Comparison of ENCODE assay signal across 10 mouse cellular contexts in the genomic region with DNA sequence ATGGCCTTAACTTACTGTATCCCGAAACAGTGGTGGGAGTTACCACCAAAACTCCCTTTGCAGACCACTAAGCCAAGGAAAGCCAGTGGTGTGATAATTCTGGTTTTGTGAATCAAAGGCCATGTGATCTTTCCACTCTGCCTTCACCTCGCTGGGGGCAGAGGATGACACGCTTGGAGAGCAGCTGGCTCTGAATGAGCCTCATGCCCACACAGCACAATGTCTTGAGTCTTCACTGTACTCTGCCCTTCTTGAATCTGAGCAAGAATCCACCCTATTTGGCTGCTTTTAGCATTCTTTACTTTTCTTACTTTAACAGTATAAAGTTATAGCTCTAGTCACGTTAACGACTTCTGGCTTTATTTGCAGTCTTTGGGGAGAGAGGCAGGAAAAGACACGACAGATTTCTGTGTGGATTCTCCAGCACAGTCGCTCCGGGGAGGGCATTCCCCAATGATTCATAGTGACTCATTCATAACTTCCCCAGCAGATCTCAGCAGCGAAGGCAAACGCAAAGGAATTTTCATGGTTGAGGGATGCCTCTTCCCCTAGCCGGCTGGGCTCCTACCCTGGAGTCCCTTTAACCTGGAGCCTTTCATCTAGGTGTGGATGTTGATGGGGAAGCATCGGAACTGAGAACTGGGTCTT.
DNase-seq lines count a peak whose midpoint lies in the region; ATAC-seq and TF ChIP-seq lines count a peak whose summit lies in the region.
"Had no signal": no experiment of that assay in that cellular context is flagged by ENCODE, and none has a peak within 500 bp of the region (broad histone marks: within the 10 kb centered on the region; RNA-seq: fewer than 3 reads in every experiment).

No protein-coding gene starts in this region.

- H3K27ac ChIP-seq in embryonic facial prominence, embryonic 14.5 days (replicated peaks; ENCODE audit: low read depth, low read length), result no peak overlapping the region
- no peak overlapping the region for H3K27ac ChIP-seq in embryonic facial prominence, embryonic 10.5 days (replicated peaks)
- H3K27ac ChIP-seq in limb, embryonic 14.5 days (replicated peaks; ENCODE audit: low read depth, low read length), result no peak overlapping the region
- H3K27ac ChIP-seq in limb, embryonic 10.5 days, result no peak overlapping the region
- H3K27ac ChIP-seq in kidney, embryonic 14.5 days (ENCODE audit: low read depth, low read length), result 0 out of 2 replicates have a peak overlapping the region, but pooled peaks have one; percentile 37
- H3K27ac ChIP-seq in intestine, embryonic 15.5 days, result no peak overlapping the region
- no peak overlapping the region for H3K27ac ChIP-seq in midbrain, embryonic 10.5 days (replicated peaks)
- H3K27ac ChIP-seq: limb, embryonic 13.5 days; neural tube, embryonic 13.5 days had no signal

- no peak for ATAC-seq in embryonic facial prominence, embryonic 14.5 days (ENCODE audit: low read depth)
- no peak for ATAC-seq in limb, embryonic 14.5 days (ENCODE audit: low FRiP score, low read depth)
- no peak for ATAC-seq in kidney, embryonic 14.5 days (ENCODE audit: low FRiP score, low TSS enrichment)
- no peak for ATAC-seq in intestine, embryonic 15.5 days

- H3K9me3 ChIP-seq in embryonic facial prominence, embryonic 14.5 days (ENCODE audit: control insufficient read depth, low read length), result no peaks in the 10 kb centered on the region
- H3K9me3 ChIP-seq in embryonic facial prominence, embryonic 10.5 days, result no peaks in the 10 kb centered on the region
- no peaks in the 10 kb centered on the region for H3K9me3 ChIP-seq in limb, embryonic 14.5 days (ENCODE audit: control insufficient read depth, low read length)
- no peaks in the 10 kb centered on the region for H3K9me3 ChIP-seq in limb, embryonic 10.5 days (replicated peaks)
- no peaks in the 10 kb centered on the region for H3K9me3 ChIP-seq in kidney, embryonic 14.5 days (ENCODE audit: control insufficient read depth, low read length)
- no peaks in the 10 kb centered on the region for H3K9me3 ChIP-seq in intestine, embryonic 15.5 days
- H3K9me3 ChIP-seq in midbrain, embryonic 10.5 days (replicated peaks), result no peaks in the 10 kb centered on the region
- H3K9me3 ChIP-seq: limb, embryonic 13.5 days; neural tube, embryonic 13.5 days had no signal

- TF ChIP-seq POLR2A in limb, embryonic 14.5 days (IDR thresholded peaks at IDR 0.05; ENCODE audit: borderline replicate concordance, extremely low read depth, insufficient read depth, insufficient read length), result no peak

- H3K27me3 ChIP-seq in embryonic facial prominence, embryonic 14.5 days (replicated peaks; ENCODE audit: control insufficient read depth, insufficient read depth, low read length), result no peaks in the 10 kb centered on the region
- 0 out of 2 replicates have a peak, but pooled peaks cover 4% of the 10 kb centered on the region for H3K27me3 ChIP-seq in embryonic facial prominence, embryonic 10.5 days (replicated peaks; ENCODE audit: low read depth, poor library complexity, severe bottlenecking)
- H3K27me3 ChIP-seq in limb, embryonic 14.5 days (ENCODE audit: control insufficient read depth, insufficient read depth, low read length), result no peaks in the 10 kb centered on the region
- H3K27me3 ChIP-seq in limb, embryonic 10.5 days (ENCODE audit: low read depth, poor library complexity, severe bottlenecking), result peaks cover 76% of the 10 kb centered on the region
- no peaks in the 10 kb centered on the region for H3K27me3 ChIP-seq in kidney, embryonic 14.5 days (ENCODE audit: control insufficient read depth, insufficient read depth, low read length)
- no peaks in the 10 kb centered on the region for H3K27me3 ChIP-seq in intestine, embryonic 15.5 days (replicated peaks)
- no peaks in the 10 kb centered on the region for H3K27me3 ChIP-seq in midbrain, embryonic 10.5 days (ENCODE audit: low read depth, poor library complexity, severe bottlenecking)
- H3K27me3 ChIP-seq: neural tube, embryonic 13.5 days had no signal

- DNase-seq in embryonic facial prominence, embryonic 14.5 days (ENCODE audit: low spot score), result peak; percentile 63
- DNase-seq in embryonic facial prominence, embryonic 10.5 days (ENCODE audit: low spot score), result no peak
- DNase-seq in limb, embryonic 14.5 days (ENCODE audit: low spot score), result peak; percentile 52
- no peak for DNase-seq in limb, embryonic 10.5 days (ENCODE audit: low spot score)
- peak; percentile 40 to 64 for DNase-seq in right cerebral cortex, postnatal 36 days (ENCODE audit: low spot score in 2 of 2)
- no peak for DNase-seq in midbrain, embryonic 10.5 days (ENCODE audit: low spot score)

- peaks cover 24% of the 10 kb centered on the region for H3K4me1 ChIP-seq in embryonic facial prominence, embryonic 14.5 days (ENCODE audit: control insufficient read depth, insufficient read depth, low read length)
- peaks cover 27% of the 10 kb centered on the region for H3K4me1 ChIP-seq in embryonic facial prominence, embryonic 10.5 days
- H3K4me1 ChIP-seq in limb, embryonic 14.5 days (ENCODE audit: control insufficient read depth, insufficient read depth, low read length), result peaks cover 13% of the 10 kb centered on the region; the same call in 1 of the 2 replicates
- peaks cover 38% of the 10 kb centered on the region for H3K4me1 ChIP-seq in limb, embryonic 10.5 days
- peaks cover 36% of the 10 kb centered on the region for H3K4me1 ChIP-seq in kidney, embryonic 14.5 days (ENCODE audit: control insufficient read depth, insufficient read depth, low read length)
- no peaks in the 10 kb centered on the region for H3K4me1 ChIP-seq in intestine, embryonic 15.5 days (replicated peaks)
- 0 out of 2 replicates have a peak, but pooled peaks cover 2% of the 10 kb centered on the region for H3K4me1 ChIP-seq in midbrain, embryonic 10.5 days

- H3K36me3 ChIP-seq in embryonic facial prominence, embryonic 14.5 days (ENCODE audit: control insufficient read depth, insufficient read depth, low read length), result no peaks in the 10 kb centered on the region
- H3K36me3 ChIP-seq in embryonic facial prominence, embryonic 10.5 days (replicated peaks), result no peaks in the 10 kb centered on the region
- no peaks in the 10 kb centered on the region for H3K36me3 ChIP-seq in limb, embryonic 14.5 days (ENCODE audit: control insufficient read depth, insufficient read depth, low read length)
- H3K36me3 ChIP-seq in limb, embryonic 10.5 days, result no peaks in the 10 kb centered on the region
- no peaks in the 10 kb centered on the region for H3K36me3 ChIP-seq in kidney, embryonic 14.5 days (ENCODE audit: control insufficient read depth, insufficient read depth, low read length)
- no peaks in the 10 kb centered on the region for H3K36me3 ChIP-seq in intestine, embryonic 15.5 days
- H3K36me3 ChIP-seq in midbrain, embryonic 10.5 days, result no peaks in the 10 kb centered on the region
- H3K36me3 ChIP-seq: limb, embryonic 13.5 days; neural tube, embryonic 13.5 days had no signal

- H3K9ac ChIP-seq in embryonic facial prominence, embryonic 14.5 days (ENCODE audit: low read depth, low read length), result no peak overlapping the region
- H3K9ac ChIP-seq in limb, embryonic 14.5 days (ENCODE audit: low read depth, low read length, severe bottlenecking), result no peak overlapping the region
- H3K9ac ChIP-seq in kidney, embryonic 14.5 days (ENCODE audit: low read depth, low read length), result no peak overlapping the region
- H3K9ac ChIP-seq in intestine, embryonic 15.5 days, result no peak overlapping the region
- H3K9ac ChIP-seq: limb, embryonic 13.5 days; neural tube, embryonic 13.5 days had no signal

- no peak overlapping the region for H3K4me3 ChIP-seq in embryonic facial prominence, embryonic 14.5 days (ENCODE audit: low read depth, low read length)
- no peak overlapping the region for H3K4me3 ChIP-seq in embryonic facial prominence, embryonic 10.5 days
- H3K4me3 ChIP-seq in limb, embryonic 14.5 days (replicated peaks; ENCODE audit: low read length), result no peak overlapping the region
- H3K4me3 ChIP-seq in limb, embryonic 10.5 days, result no peak overlapping the region
- H3K4me3 ChIP-seq in kidney, embryonic 14.5 days (ENCODE audit: low read length), result no peak overlapping the region
- no peak overlapping the region for H3K4me3 ChIP-seq in intestine, embryonic 15.5 days (replicated peaks)
- H3K4me3 ChIP-seq in midbrain, embryonic 10.5 days, result no peak overlapping the region
- H3K4me3 ChIP-seq: limb, embryonic 13.5 days; neural tube, embryonic 13.5 days had no signal

- 43% methylated on average over 12 of the region's 12 CpGs for WGBS in embryonic facial prominence, embryonic 14.5 days
- WGBS in embryonic facial prominence, embryonic 10.5 days, result 80% methylated on average over 12 of the region's 12 CpGs
- 40% methylated on average over 12 of the region's 12 CpGs for WGBS in limb, embryonic 14.5 days
- WGBS in limb, embryonic 10.5 days, result 80% methylated on average over 12 of the region's 12 CpGs
- 27% methylated on average over 12 of the region's 12 CpGs for WGBS in kidney, embryonic 14.5 days
- WGBS in intestine, embryonic 15.5 days, result 48% methylated on average over 12 of the region's 12 CpGs
- 87% methylated on average over 12 of the region's 12 CpGs for whole genome bisulfite sequencing in midbrain, embryonic 10.5 days

- no peak overlapping the region for H3K4me2 ChIP-seq in embryonic facial prominence, embryonic 14.5 days (ENCODE audit: low read depth, low read length)
- H3K4me2 ChIP-seq in limb, embryonic 14.5 days (replicated peaks; ENCODE audit: low read depth, low read length, severe bottlenecking), result no peak overlapping the region
- no peak overlapping the region for H3K4me2 ChIP-seq in kidney, embryonic 14.5 days (replicated peaks; ENCODE audit: low read depth, low read length)
- no peak overlapping the region for H3K4me2 ChIP-seq in intestine, embryonic 15.5 days (replicated peaks)
- H3K4me2 ChIP-seq: limb, embryonic 13.5 days; neural tube, embryonic 13.5 days had no signal

Comparison
In these comparisons a context has a peak if more than half of its experiments do, and no peak if none do; other contexts are left out.
1. DNase-seq: peak in embryonic facial prominence, embryonic 14.5 days (single experiment), limb, embryonic 14.5 days (single experiment) and right cerebral cortex, postnatal 36 days (2 of 2); none in embryonic facial prominence, embryonic 10.5 days (single experiment), limb, embryonic 10.5 days (single experiment) and midbrain, embryonic 10.5 days (single experiment).